Mouse (Mus musculus) heart, postnatal 4 days (tissue): ENCODE data around the gene Pik3c2g. TPM values are rescaled to one million over a fixed set of nuclear protein-coding genes. Genes with fewer than 3 reads are reported as not detected.
"Not testable (repeated sequence)": the region's sequence is repeated elsewhere in the genome, so short reads cannot be mapped to it uniquely, and the experiment has no call there.

Experiments used
- DNase-seq: peaks from one replicate; pipeline ENCODE4 v3.0.0; 2021
- total RNA-seq, 2 experiments: library from RNA; stranded (reverse); gene quantifications; 2 replicates each; pipeline ENCODE4 v1.2.3; 2021

Gene Pik3c2g
- total RNA-seq, 2 experiments from 2014 or later, result not detected

- no peak for DNase-seq
These were observed 260.0 kb downstream of the Pik3c2g start for GRCm38 (mm10) chr6:139846889-139847544.

GRCm38 (mm10) chr6:139849931-139850330 lies 262.9 kb downstream of the Pik3c2g start:
- DNase-seq, result no peak

- DNase-seq, result no peak
These were observed 264.9 kb downstream of the Pik3c2g start for GRCm38 (mm10) chr6:139851705-139852603.

- no peak for DNase-seq
These were observed 265.8 kb downstream of the Pik3c2g start for GRCm38 (mm10) chr6:139852836-139853235.

GRCm38 (mm10) chr6:139860141-139860540 lies 273.1 kb downstream of the Pik3c2g start:
- DNase-seq, result no peak

GRCm38 (mm10) chr6:139861534-139861933 lies 274.5 kb downstream of the Pik3c2g start:
- no peak for DNase-seq

GRCm38 (mm10) chr6:139865059-139865673 lies 278.1 kb downstream of the Pik3c2g start:
- no peak for DNase-seq

GRCm38 (mm10) chr6:139874418-139875176 lies 287.6 kb downstream of the Pik3c2g start:
- DNase-seq, result peak; percentile 63

GRCm38 (mm10) chr6:139876691-139877090 lies 289.7 kb downstream of the Pik3c2g start:
- DNase-seq, result no peak

- no peak for DNase-seq
These were observed 290.7 kb downstream of the Pik3c2g start for GRCm38 (mm10) chr6:139877476-139878361.

- no peak for DNase-seq
These were observed 291.3 kb downstream of the Pik3c2g start for GRCm38 (mm10) chr6:139878362-139878696.

GRCm38 (mm10) chr6:139882076-139882475 lies 295.1 kb downstream of the Pik3c2g start:
- DNase-seq, result no peak

- DNase-seq, result no peak
These were observed 300.2 kb downstream of the Pik3c2g start for GRCm38 (mm10) chr6:139887175-139887574.

- DNase-seq, result no peak
These were observed 308.6 kb downstream of the Pik3c2g start for GRCm38 (mm10) chr6:139895637-139896036.

- no peak for DNase-seq
These were observed 312.7 kb downstream of the Pik3c2g start for GRCm38 (mm10) chr6:139899630-139900151.

GRCm38 (mm10) chr6:139901801-139902200 lies 314.8 kb downstream of the Pik3c2g start:
- peak; percentile 9 for DNase-seq

GRCm38 (mm10) chr6:139907138-139907537 lies 320.1 kb downstream of the Pik3c2g start:
- DNase-seq, result no peak

- DNase-seq, result peak; percentile 28
These were observed 322.1 kb downstream of the Pik3c2g start for GRCm38 (mm10) chr6:139908997-139909669.

- DNase-seq, result no peak
These were observed 341.7 kb downstream of the Pik3c2g start for GRCm38 (mm10) chr6:139928766-139929165.

- DNase-seq, result no peak
These were observed 347.8 kb downstream of the Pik3c2g start for GRCm38 (mm10) chr6:139934861-139935260.

- DNase-seq, result not testable (repeated sequence)
These were observed 350.6 kb downstream of the Pik3c2g start for GRCm38 (mm10) chr6:139937581-139937980.
